Mouse (Mus musculus) urinary bladder, adult 2 months (tissue): ENCODE results near the gene St5. TPM values are rescaled to one million over a fixed set of nuclear protein-coding genes. Genes with fewer than 3 reads are reported as not detected.

Experiments
- DNase-seq: peaks from one replicate; pipeline ENCODE4 v3.0.0; 2022; ENCODE audit warnings: low spot score
- polyA plus RNA-seq: library from polyadenylated mRNA; depleted of rRNA; stranded (reverse); fragments of >200 nt; gene quantifications from 2 replicates; pipeline ENCODE4 v1.2.3, GENCODE M21; 2012; rRNA removed

The St5 gene
- polyA plus RNA-seq, 1 experiment, result 40.5 TPM

- DNase-seq, result no peak
Measured at GRCm38 (mm10) chr7:109484221-109484620, 219.2 kb downstream of the St5 start.

GRCm38 (mm10) chr7:109480765-109481197 lies 222.6 kb downstream of the St5 start:
- no peak for DNase-seq

GRCm38 (mm10) chr7:109477926-109478325 lies 225.5 kb downstream of the St5 start:
- DNase-seq, result no peak

Other genes starting within 250 kb of the St5 start
- 0.13 and 0.15 TPM in 2 replicates for gene Trim66, start 195.5 kb downstream of the St5 start, polyA plus RNA-seq
- 735 and 823 TPM in 2 replicates for gene Rpl27a, start 184.5 kb downstream of the St5 start, polyA plus RNA-seq
- gene Akip1, start 85 bp upstream of the St5 start, polyA plus RNA-seq, result 27.0 and 30.8 TPM in 2 replicates
- gene BC051019, start 20.2 kb upstream of the St5 start, polyA plus RNA-seq, result 14.3 and 18.2 TPM in 2 replicates
- 0.15 and 0.17 TPM in 2 replicates for gene Ascl3, start 28.1 kb upstream of the St5 start, polyA plus RNA-seq
- 44.5 and 52.9 TPM in 2 replicates for gene Tmem9b, start 49.3 kb upstream of the St5 start, polyA plus RNA-seq
- gene Nrip3, start 78.4 kb upstream of the St5 start, polyA plus RNA-seq, result 0.18 and 0.43 TPM in 2 replicates
- 7.4 and 16.3 TPM in 2 replicates for gene Scube2, start 162.1 kb upstream of the St5 start, polyA plus RNA-seq